Mouse (Mus musculus): ENCODE measurements around the gene Gtpbp2. TPM values are rescaled to one million over a fixed set of nuclear protein-coding genes. Genes with fewer than 3 reads are reported as not detected.

Gtpbp2 gene
- polyA plus RNA-seq, 1 experiment from 2014 or later, result 37.9 TPM

DNA sequence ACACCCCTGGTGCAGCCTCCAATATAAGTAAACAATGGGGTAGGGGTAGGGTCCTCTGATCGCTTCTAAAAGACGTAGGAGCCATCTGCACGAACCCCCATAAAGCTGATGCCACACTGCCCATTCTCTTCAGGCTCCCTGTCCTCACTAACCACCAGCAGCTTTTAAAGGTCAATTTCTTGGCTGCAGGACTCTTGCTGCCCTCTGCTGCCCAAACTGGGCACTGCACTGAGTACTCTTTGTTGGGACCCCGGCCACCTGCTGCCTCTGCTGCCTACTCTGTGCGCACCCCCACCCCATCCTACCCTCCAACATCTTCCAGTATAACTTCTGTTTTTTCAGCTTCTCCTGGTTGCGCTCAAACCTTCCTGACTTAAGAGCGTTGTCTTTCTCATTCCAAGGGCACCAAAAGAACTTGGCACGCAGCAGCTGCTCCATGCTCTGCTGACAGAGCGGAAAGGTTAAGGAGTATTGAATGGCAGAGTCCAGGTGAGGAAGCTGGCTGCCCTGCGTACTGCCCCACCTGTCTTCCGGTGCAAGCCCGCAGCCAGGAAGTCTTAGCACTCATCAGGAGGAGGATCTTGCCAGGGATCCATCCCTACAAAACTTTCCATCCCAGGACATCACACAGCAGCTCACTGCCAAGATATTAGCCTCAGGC lies 28.6 kb upstream of the Gtpbp2 start:
- DNase-seq (peak; percentile 93), ATAC-seq (ENCODE audit: insufficient read depth) (peak; percentile 41; the same call in 1 of the 2 replicates)
- Histone ChIP-seq H3K4me2 (no peak overlapping the region), H3K27me3 (ENCODE audit: insufficient read depth, low read length) (no peaks in the 10 kb centered on the region), H3K9ac (no peak overlapping the region), H3K4me3 (ENCODE audit: low read depth, low read length) (no peak overlapping the region), H3K4me1 (ENCODE audit: insufficient read depth) (no peaks in the 10 kb centered on the region), H3K27ac (ENCODE audit: low read depth) (no peak overlapping the region), H3K9me3 (ENCODE audit: low read depth, low read length) (no peaks in the 10 kb centered on the region), H3K36me3 (ENCODE audit: insufficient read depth) (peaks cover 31% of the 10 kb centered on the region)
- TF ChIP-seq CTCF (IDR thresholded peaks at IDR 0.05; ENCODE audit: low read depth), result peak; percentile 95
- 16% methylated on average over 12 of the region's 12 CpGs for WGBS

- H3K9ac ChIP-seq, result no peak overlapping the region
- ATAC-seq (ENCODE audit: insufficient read depth) (no peak), DNase-seq (no peak)
- no peaks in the 10 kb centered on the region for H3K9me3 ChIP-seq (ENCODE audit: low read depth, low read length)
- TF ChIP-seq CTCF (IDR thresholded peaks at IDR 0.05; ENCODE audit: low read depth), result no peak
- H3K4me2 ChIP-seq, result no peak overlapping the region
- H3K4me3 ChIP-seq (ENCODE audit: low read depth, low read length), result no peak overlapping the region
- peaks cover 24% of the 10 kb centered on the region for H3K36me3 ChIP-seq (ENCODE audit: insufficient read depth)
- no peaks in the 10 kb centered on the region for H3K27me3 ChIP-seq (ENCODE audit: insufficient read depth, low read length)
- H3K4me1 ChIP-seq (ENCODE audit: insufficient read depth), result no peaks in the 10 kb centered on the region
- 45% methylated on average over 8 of the region's 8 CpGs for WGBS
- H3K27ac ChIP-seq (ENCODE audit: low read depth), result no peak overlapping the region
Observed at GRCm38 (mm10) chr17:46132862-46133261, 28.0 kb upstream of the Gtpbp2 start.

GRCm38 (mm10) chr17:46138563-46139236 lies 22.1 kb upstream of the Gtpbp2 start:
- DNase-seq, result peak; percentile 41
- no peak overlapping the region for H3K4me3 ChIP-seq (ENCODE audit: low read depth, low read length)

DNA sequence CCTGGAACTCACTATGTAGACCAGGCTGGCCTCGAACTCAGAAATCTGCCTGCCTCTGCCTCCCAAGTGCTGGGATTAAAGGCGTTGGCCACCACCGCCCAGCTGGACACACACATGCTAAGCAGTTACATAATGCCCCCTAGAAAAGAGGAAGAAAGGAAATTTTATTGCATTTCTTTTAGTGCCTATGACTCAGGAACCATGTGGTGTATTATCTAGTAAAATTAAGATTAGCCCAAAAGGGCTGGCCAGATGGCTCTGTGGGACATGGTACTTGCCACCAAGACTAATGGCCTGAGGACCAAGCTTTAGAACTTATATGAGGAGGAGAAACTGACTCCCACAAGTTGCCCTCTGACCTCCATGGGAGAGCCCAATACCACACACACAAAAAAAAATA lies 21.0 kb upstream of the Gtpbp2 start:
- DNase-seq, result no peak
- no peak overlapping the region for H3K27ac ChIP-seq (ENCODE audit: low read depth)
- no peak for TF ChIP-seq CTCF (IDR thresholded peaks at IDR 0.05; ENCODE audit: low read depth)
- H3K9ac ChIP-seq, result no peak overlapping the region
- no peaks in the 10 kb centered on the region for H3K27me3 ChIP-seq (ENCODE audit: insufficient read depth, low read length)
- H3K36me3 ChIP-seq (ENCODE audit: insufficient read depth), result no peaks in the 10 kb centered on the region
- H3K4me3 ChIP-seq (ENCODE audit: low read depth, low read length), result no peak overlapping the region
- no peak for ATAC-seq (ENCODE audit: insufficient read depth)
- no peak overlapping the region for H3K4me2 ChIP-seq
- H3K9me3 ChIP-seq (ENCODE audit: low read depth, low read length), result no peaks in the 10 kb centered on the region
- WGBS, result 86% methylated on average over 3 of the region's 3 CpGs
- H3K4me1 ChIP-seq (ENCODE audit: insufficient read depth), result peaks cover 2% of the 10 kb centered on the region; the same call in 1 of the 2 replicates

More at GRCm38 (mm10) chr17:46138563-46139236, 22.1 kb upstream of the Gtpbp2 start:
- Histone ChIP-seq H3K36me3 (ENCODE audit: insufficient read depth) (no peaks in the 10 kb centered on the region), H3K27ac (ENCODE audit: low read depth) (no peak overlapping the region), H3K9me3 (ENCODE audit: low read depth, low read length) (no peaks in the 10 kb centered on the region), H3K9ac (no peak overlapping the region), H3K4me1 (ENCODE audit: insufficient read depth) (no peaks in the 10 kb centered on the region; the same call in 1 of the 2 replicates), H3K27me3 (ENCODE audit: insufficient read depth, low read length) (no peaks in the 10 kb centered on the region), H3K4me2 (no peak overlapping the region)
- 54% methylated on average over 8 of the region's 8 CpGs for WGBS
- TF ChIP-seq CTCF (IDR thresholded peaks at IDR 0.05; ENCODE audit: low read depth), result no peak
- ATAC-seq (ENCODE audit: insufficient read depth), result no peak

GRCm38 (mm10) chr17:46143578-46144423 lies 17.0 kb upstream of the Gtpbp2 start, which contains the start of gene Rsph9:
Rsph9 (minus strand) TSS chr17:46144216.
- Histone ChIP-seq H3K36me3 (ENCODE audit: insufficient read depth) (peaks cover 34% of the 10 kb centered on the region), H3K9me3 (ENCODE audit: low read depth, low read length) (no peaks in the 10 kb centered on the region), H3K27ac (ENCODE audit: low read depth) (peak within 1 kb of the TSS; percentile 40; the same call in 1 of the 2 replicates), H3K4me3 (ENCODE audit: low read depth, low read length) (peak within 1 kb of the TSS; percentile 48), H3K4me2 (peak within 1 kb of the TSS; percentile 88), H3K4me1 (ENCODE audit: insufficient read depth) (peaks cover 2% of the 10 kb centered on the region; the same call in 1 of the 2 replicates), H3K9ac (peak within 1 kb of the TSS; percentile 42), H3K27me3 (ENCODE audit: insufficient read depth, low read length) (no peaks in the 10 kb centered on the region)
- no peak for TF ChIP-seq CTCF (IDR thresholded peaks at IDR 0.05; ENCODE audit: low read depth)
- WGBS, result 5% methylated on average over 37 of the region's 37 CpGs
- peak; percentile 94 for DNase-seq
- ATAC-seq (ENCODE audit: insufficient read depth), result peak; percentile 98

- peak; percentile 97 for DNase-seq
- H3K27ac ChIP-seq (ENCODE audit: low read depth), result peak within 1 kb of the TSS; percentile 82
- H3K4me1 ChIP-seq (ENCODE audit: insufficient read depth), result no peaks in the 10 kb centered on the region
- TF ChIP-seq CTCF (IDR thresholded peaks at IDR 0.05; ENCODE audit: low read depth), result no peak
- no peaks in the 10 kb centered on the region for H3K9me3 ChIP-seq (ENCODE audit: low read depth, low read length)
- peak; percentile 96 for ATAC-seq (ENCODE audit: insufficient read depth)
- peak within 1 kb of the TSS; percentile 76 for H3K9ac ChIP-seq
- 3% methylated on average over 33 of the region's 33 CpGs for WGBS
- peak within 1 kb of the TSS; percentile 70 for H3K4me3 ChIP-seq (ENCODE audit: low read depth, low read length)
- H3K4me2 ChIP-seq, result peak within 1 kb of the TSS; percentile 88
- peaks cover 18% of the 10 kb centered on the region for H3K36me3 ChIP-seq (ENCODE audit: insufficient read depth)
- H3K27me3 ChIP-seq (ENCODE audit: insufficient read depth, low read length), result no peaks in the 10 kb centered on the region
Observed at GRCm38 (mm10) chr17:46152847-46153782, 7.7 kb upstream of the Gtpbp2 start, which contains the start of gene Mad2l1bp. Mad2l1bp (minus strand) TSS chr17:46153553.

Data from lung, embryonic 14.5 days (tissue).